Mouse (Mus musculus): ENCODE measurements at regions not wholly inside any gene's neighbourhood (a gene's known extent, or its start where the extent isn't known, plus 50 kb on each side); places are given as distances from the start of the nearest gene placed in this dataset.

DNA sequence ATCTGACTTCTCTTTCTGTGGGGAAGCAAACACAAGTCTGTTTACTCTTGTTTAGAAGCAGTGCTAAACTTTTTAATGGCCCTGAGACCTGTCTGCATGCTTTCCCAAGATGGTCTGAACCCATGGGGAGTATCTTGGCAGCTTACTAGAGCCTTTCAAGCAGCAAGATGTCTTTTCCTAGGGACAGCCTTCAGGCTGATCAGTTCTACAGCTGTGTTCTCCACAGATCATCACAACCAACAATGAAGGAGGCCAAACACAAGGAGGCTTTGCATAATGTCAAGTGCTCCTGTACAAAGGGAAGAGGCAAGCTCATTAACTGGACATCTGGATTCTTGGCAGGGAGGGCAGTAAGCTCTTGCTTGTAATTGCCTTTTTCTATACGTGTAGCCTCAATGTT, 641.0 kb downstream of the Nedd1 start:
- no peak for TF ChIP-seq CTCF (IDR thresholded peaks at IDR 0.05)
- in situ Hi-C loops (cut with MboI; ENCODE audit: low pct_unique_long_range_greater_than_20kb), result no loop called here
- ATAC-seq, result no peak
- no peaks in the 10 kb centered on the region for H3K27me3 ChIP-seq
- CTCF ChIA-PET, result no interaction called here
- no peak for DNase-seq (ENCODE audit: low read depth, low spot score)
- POLR2A ChIA-PET, result no interaction called here

DNA sequence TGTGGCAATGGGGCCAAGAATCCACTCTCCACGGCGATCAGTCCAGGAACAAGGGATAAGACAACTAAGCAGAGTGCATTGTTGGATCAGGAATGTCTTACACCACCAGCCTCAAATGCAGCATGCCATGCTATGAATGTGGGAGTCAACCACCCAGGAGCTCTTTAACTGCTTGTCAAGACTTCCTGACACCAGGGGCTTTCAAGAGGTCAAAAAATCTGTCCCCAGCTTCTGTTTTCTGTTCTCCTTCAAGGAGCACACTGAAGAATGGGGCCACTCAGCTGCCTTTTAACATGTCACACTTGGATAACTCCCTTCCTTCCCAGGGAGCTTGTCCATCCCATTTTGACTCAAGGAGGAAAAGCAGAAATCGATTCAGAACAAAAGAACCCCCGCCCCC, 642.8 kb downstream of the Nedd1 start:
- ATAC-seq, result no peak
- no peaks in the 10 kb centered on the region for H3K27me3 ChIP-seq
- ChIA-PET CTCF (no interaction called here), POLR2A (no interaction called here)
- in situ Hi-C loops (cut with MboI; ENCODE audit: low pct_unique_long_range_greater_than_20kb), result no loop called here
- DNase-seq (ENCODE audit: low read depth, low spot score), result no peak
- TF ChIP-seq CTCF (IDR thresholded peaks at IDR 0.05), result no peak

DNA sequence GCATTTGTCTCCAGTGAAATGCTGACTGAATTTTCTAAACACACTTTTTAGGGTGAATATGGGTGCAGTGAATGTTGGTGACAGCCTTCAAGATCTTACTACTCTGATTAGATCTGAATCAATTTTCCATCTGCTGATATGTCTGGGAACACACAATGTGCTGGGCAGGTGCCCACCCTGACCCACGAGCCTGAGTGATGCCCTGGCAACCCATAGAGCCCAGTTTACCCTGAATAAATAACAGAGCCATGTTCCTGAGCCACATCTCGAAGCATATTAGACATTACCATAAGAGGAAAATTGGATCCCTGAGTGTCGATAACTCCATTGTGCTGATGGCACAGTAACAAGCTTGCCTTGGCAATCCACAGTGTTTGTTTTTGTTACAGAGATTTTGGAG, 644.9 kb downstream of the Nedd1 start:
- DNase-seq (ENCODE audit: low read depth, low spot score) (no peak), ATAC-seq (no peak)
- in situ Hi-C loops (cut with MboI; ENCODE audit: low pct_unique_long_range_greater_than_20kb), result no loop called here
- H3K27me3 ChIP-seq, result no peaks in the 10 kb centered on the region
- TF ChIP-seq CTCF (IDR thresholded peaks at IDR 0.05), result no peak
- POLR2A ChIA-PET, result interaction anchor here (1.0 kb wide), 1 partner anchor 42 kb away, joined by 3 read pairs; no protein-coding TSS in a partner anchor
- CTCF ChIA-PET, result no interaction called here

DNA sequence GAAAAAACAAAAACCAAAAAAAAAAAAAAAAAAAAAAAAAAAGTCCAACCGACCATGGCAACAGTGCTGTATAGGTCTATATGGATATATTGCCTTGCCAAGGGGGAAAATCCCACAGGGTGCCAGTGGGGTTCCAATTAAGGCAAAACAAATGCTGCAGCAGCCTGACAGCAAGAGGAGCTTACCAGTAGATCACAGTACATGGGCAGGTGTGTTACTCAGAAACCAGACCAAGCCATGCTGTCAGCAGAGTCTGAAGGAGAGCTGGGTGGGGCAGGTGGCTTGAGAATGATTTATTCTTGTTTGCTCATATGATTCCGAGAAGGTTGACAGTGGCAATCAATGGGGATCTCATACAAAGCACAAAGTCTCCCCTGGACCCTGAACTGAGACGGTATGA, 645.5 kb downstream of the Nedd1 start:
- in situ Hi-C loops (cut with MboI; ENCODE audit: low pct_unique_long_range_greater_than_20kb), result no loop called here
- no peaks in the 10 kb centered on the region for H3K27me3 ChIP-seq
- POLR2A ChIA-PET, result interaction anchor here (1.0 kb wide), 1 partner anchor 42 kb away, joined by 3 read pairs; no protein-coding TSS in a partner anchor
- CTCF ChIA-PET, result no interaction called here
- DNase-seq (ENCODE audit: low read depth, low spot score) (no peak), ATAC-seq (no peak)
- TF ChIP-seq CTCF (IDR thresholded peaks at IDR 0.05), result no peak

DNA sequence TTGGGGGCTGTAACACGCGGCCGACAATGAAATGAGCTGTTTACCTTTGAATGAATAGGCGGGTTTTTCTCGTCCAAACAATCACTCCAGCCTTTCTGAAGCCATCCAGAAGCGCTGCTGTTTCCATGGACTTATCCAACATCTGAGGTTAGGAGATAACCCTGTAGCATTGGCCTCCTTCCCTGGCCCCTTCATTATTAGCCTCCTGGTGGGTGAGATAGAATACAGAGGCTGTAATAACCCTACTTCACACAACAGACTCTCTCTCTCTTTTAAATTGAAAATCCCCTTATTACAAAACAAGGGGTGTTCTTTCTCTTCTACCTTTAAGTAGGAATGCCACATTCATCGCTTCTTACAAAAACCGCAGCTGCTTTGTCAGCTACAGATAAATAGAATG, 646.8 kb downstream of the Nedd1 start:
- no peak for DNase-seq (ENCODE audit: low read depth, low spot score)
- in situ Hi-C loops (cut with MboI; ENCODE audit: low pct_unique_long_range_greater_than_20kb), result no loop called here
- ChIA-PET CTCF (no interaction called here), POLR2A (no interaction called here)
- TF ChIP-seq CTCF (IDR thresholded peaks at IDR 0.05), result no peak
- ATAC-seq, result no peak
- no peaks in the 10 kb centered on the region for H3K27me3 ChIP-seq

DNA sequence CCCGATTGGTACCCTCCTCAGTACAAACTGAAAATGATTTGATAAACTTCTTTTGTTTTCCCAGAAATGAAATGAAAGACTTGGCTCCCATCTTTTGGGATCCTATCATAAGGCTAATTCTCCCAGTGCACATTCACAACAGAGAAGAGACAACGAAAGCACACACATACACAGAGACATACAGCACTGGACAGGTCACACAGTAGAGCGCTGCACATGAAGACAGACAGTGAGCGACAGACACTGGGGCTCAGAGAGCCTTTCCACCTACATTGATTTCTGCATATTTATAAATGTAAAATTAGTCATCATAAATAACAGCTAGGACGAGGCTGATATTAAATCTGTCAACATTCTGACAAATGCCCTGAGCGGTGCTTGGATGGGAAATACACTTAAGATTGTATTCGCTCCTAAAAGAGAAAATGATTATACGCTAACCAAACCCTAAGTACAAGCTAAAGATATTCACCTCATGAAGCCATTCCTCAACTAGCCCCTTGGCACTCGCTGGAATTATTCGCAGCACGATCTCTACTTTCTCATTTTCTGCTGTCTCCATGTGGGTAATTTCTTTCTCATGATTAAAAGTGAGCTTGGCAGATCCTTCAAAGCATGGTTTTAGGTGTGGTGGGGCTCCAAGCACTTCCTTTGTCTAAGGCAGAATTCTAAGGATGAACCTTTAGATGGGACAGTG, 647.4 kb downstream of the Nedd1 start:
- ChIA-PET POLR2A (no interaction called here), CTCF (no interaction called here)
- TF ChIP-seq CTCF (IDR thresholded peaks at IDR 0.05), result no peak
- DNase-seq (ENCODE audit: low read depth, low spot score) (no peak), ATAC-seq (no peak)
- in situ Hi-C loops (cut with MboI; ENCODE audit: low pct_unique_long_range_greater_than_20kb), result no loop called here
- H3K27me3 ChIP-seq, result no peaks in the 10 kb centered on the region

DNA sequence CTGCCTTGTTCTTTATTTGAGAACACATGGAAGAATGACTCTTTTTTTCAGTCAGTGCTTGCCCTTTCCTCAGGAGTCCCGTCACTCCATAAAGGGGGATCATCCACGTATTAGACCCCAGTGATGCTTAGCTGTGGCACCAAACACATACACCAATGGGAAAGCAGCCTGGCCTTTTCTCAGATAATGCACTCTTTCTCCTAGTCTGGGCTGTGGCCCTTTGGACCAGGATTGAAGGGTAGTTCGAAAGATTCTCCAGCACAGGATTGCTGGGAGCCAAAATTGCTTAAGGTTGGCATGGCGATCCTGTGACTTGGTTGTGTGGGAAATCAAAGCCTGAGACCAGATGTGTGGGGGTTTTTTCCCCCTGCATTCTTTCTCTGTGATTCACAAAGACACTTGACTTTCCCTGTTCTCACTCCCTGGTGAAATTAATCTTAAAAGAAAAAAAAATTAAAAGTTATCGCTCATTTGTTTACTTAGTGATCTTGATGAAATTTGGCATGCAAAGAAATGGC, 648.3 kb downstream of the Nedd1 start:
- TF ChIP-seq CTCF (IDR thresholded peaks at IDR 0.05), result no peak
- ChIA-PET POLR2A (no interaction called here), CTCF (no interaction called here)
- H3K27me3 ChIP-seq, result no peaks in the 10 kb centered on the region
- DNase-seq (ENCODE audit: low read depth, low spot score) (no peak), ATAC-seq (peak; percentile 65)
- in situ Hi-C loops (cut with MboI; ENCODE audit: low pct_unique_long_range_greater_than_20kb), result no loop called here

DNA sequence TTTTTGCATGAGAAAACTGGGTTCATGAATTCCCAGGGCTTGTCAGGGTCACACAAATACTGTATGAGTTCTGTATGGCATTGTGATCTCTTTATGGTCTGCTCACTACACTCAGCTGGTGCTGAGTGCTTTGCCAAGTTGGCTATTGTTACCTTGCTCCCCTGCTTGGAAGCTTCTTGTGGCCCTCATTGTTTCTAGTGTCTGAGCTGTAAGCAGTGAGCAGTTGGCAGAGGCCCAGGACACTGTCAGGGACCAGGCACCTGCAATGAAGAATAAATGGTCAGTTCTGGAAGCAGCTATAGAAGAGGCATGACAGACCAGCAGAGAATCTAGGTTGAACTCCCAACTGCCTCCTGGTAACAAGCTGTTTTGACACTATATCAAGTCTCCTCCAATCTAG, 677.4 kb downstream of the Nedd1 start:
- ChIA-PET CTCF (interaction anchor here (2.0 kb wide), 1 partner anchor 16 kb away, joined by 4 read pairs; no protein-coding TSS in a partner anchor), POLR2A (no interaction called here)
- no peak for TF ChIP-seq CTCF (IDR thresholded peaks at IDR 0.05)
- DNase-seq (ENCODE audit: low read depth, low spot score), result no peak
- no peaks in the 10 kb centered on the region for H3K27me3 ChIP-seq
- in situ Hi-C loops (cut with MboI; ENCODE audit: low pct_unique_long_range_greater_than_20kb), result no loop called here
- ATAC-seq, result no peak

DNA sequence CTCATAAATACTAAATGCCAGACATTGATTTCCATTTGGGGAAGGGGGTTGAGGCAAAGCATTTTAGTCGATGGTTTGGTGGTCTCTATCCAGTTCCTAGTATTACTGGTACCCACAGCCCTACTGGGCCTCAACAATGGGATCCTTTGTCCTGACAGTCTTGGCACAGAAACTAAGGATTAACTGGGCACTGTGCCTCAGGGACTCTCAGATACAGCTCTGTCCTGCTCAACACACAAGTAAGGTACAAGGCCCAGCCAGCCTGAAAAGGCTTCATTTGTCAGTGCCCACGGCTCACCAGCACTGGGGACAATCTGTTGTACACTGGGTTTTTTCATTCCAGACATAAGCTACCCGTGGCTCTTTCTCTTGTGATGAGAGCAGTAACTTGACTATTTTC, 686.0 kb downstream of the Nedd1 start:
- in situ Hi-C loops (cut with MboI; ENCODE audit: low pct_unique_long_range_greater_than_20kb), result no loop called here
- TF ChIP-seq CTCF (IDR thresholded peaks at IDR 0.05), result no peak
- no peak for ATAC-seq
- POLR2A ChIA-PET, result no interaction called here
- no peaks in the 10 kb centered on the region for H3K27me3 ChIP-seq
- CTCF ChIA-PET, result no interaction called here
- no peak for DNase-seq (ENCODE audit: low read depth, low spot score)

DNA sequence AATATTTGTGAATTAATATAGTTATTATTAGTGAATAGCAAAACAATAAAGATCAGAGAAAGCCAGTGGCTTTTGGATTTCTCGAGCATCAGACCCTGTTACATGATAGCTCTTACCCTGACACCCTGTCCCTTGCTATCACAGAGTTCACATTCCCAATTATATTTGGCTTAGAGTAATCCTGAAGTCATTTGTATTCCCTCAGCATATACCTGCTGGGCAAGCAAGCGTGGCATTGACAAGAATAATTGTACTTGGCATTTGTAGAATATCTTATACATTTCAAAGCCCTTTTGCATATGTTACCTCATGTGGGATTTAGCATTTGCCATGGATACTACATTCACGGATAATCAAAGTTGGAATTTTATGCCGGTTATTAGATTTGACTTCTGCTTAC, 692.0 kb downstream of the Nedd1 start:
- no peaks in the 10 kb centered on the region for H3K27me3 ChIP-seq
- TF ChIP-seq CTCF (IDR thresholded peaks at IDR 0.05), result no peak
- no peak for ATAC-seq
- CTCF ChIA-PET, result no interaction called here
- POLR2A ChIA-PET, result no interaction called here
- in situ Hi-C loops (cut with MboI; ENCODE audit: low pct_unique_long_range_greater_than_20kb), result no loop called here
- DNase-seq (ENCODE audit: low read depth, low spot score), result no peak

DNA sequence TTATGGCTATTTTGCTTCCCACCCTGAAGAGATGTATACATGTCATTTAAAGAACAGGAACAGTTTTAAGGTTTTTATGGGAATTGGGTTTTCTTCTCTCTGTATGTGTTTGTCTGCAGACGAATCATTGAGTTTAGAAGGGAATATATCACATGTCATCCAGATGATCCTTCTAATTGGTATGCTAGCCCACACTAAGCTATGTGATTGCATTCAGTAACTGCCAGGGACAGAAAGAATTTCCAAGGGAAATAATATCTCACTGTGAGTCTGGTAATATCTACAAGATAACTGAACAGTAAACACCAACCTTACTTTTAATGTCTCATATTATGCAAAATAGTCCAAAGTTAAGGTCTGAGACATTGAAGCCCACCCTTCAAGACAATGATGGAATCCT, 698.0 kb downstream of the Nedd1 start:
- POLR2A ChIA-PET, result interaction anchor here (0.6 kb wide), 1 partner anchor 729 kb away, joined by 5 read pairs; no protein-coding TSS in a partner anchor

DNA sequence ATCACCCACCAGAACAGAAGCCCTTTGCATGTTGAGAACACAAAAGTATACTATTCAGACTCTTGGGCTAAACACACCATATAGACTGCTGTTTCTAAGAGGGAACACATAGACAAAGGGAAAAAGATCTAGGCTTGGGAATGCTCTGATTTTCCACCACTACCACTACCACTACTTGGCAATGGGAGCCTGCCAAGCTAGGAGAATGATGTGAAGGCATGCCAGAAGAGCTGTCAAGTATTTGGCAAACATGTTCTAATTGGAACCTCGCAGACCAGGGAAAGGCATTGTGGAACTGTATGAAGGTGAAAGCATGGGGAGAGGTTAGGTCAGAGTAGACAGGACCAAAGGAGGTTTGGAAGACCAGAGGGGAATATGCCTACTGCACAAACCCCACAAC, 701.2 kb downstream of the Nedd1 start:
- in situ Hi-C loops (cut with MboI; ENCODE audit: low pct_unique_long_range_greater_than_20kb), result no loop called here
- no peaks in the 10 kb centered on the region for H3K27me3 ChIP-seq
- POLR2A ChIA-PET, result interaction anchor here (1.1 kb wide), 1 partner anchor 10 kb away, joined by 3 read pairs; no protein-coding TSS in a partner anchor
- no peak for DNase-seq (ENCODE audit: low read depth, low spot score)
- no peak for ATAC-seq
- CTCF ChIA-PET, result no interaction called here
- TF ChIP-seq CTCF (IDR thresholded peaks at IDR 0.05), result no peak

More for the DNA sequence above, 698.0 kb downstream of the Nedd1 start:
- ATAC-seq, result no peak
- in situ Hi-C loops (cut with MboI; ENCODE audit: low pct_unique_long_range_greater_than_20kb), result no loop called here
- CTCF ChIA-PET, result interaction anchor here (0.9 to 1.6 kb wide), 3 partner anchors 9 to 20 kb away, joined by 3 to 5 read pairs (median 4); no protein-coding TSS in a partner anchor
- no peaks in the 10 kb centered on the region for H3K27me3 ChIP-seq
- TF ChIP-seq CTCF (IDR thresholded peaks at IDR 0.05), result no peak
- no peak for DNase-seq (ENCODE audit: low read depth, low spot score)
